Mouse (Mus musculus): ENCODE measurements around the gene Bhlhe41.
A peak's percentile ranks its signal among the peaks of the same experiment; 100 is the strongest.

The Bhlhe41 gene

GRCm38 (mm10) chr6:145865289-145865885, at the start of gene Bhlhe41:
Bhlhe41 (minus strand) TSS chr6:145865558.
- peak; percentile 75 to 81 for DNase-seq

GRCm38 (mm10) chr6:145912232-145912631, 46.9 kb upstream of the Bhlhe41 start:
- no peak for DNase-seq

GRCm38 (mm10) chr6:145910469-145911426, 45.4 kb upstream of the Bhlhe41 start:
- no peak for DNase-seq

- DNase-seq, result no peak
These were observed 44.6 kb upstream of the Bhlhe41 start for GRCm38 (mm10) chr6:145909943-145910342.

GRCm38 (mm10) chr6:145906096-145906890, 40.9 kb upstream of the Bhlhe41 start:
- peak; percentile 45 to 46 for DNase-seq

- no peak for DNase-seq
These were observed 39.3 kb upstream of the Bhlhe41 start for GRCm38 (mm10) chr6:145904616-145905015.

- no peak for DNase-seq
These were observed 38.8 kb upstream of the Bhlhe41 start for GRCm38 (mm10) chr6:145904169-145904568.

- DNase-seq, result no peak
These were observed 29.4 kb upstream of the Bhlhe41 start for GRCm38 (mm10) chr6:145894669-145895342.

- no peak for DNase-seq
These were observed 28.1 kb upstream of the Bhlhe41 start for GRCm38 (mm10) chr6:145893366-145894021.

GRCm38 (mm10) chr6:145892381-145893265, 27.3 kb upstream of the Bhlhe41 start:
- no peak for DNase-seq

- no peak for DNase-seq
These were observed 26.6 kb upstream of the Bhlhe41 start for GRCm38 (mm10) chr6:145891951-145892350.

GRCm38 (mm10) chr6:145887719-145888118, 22.4 kb upstream of the Bhlhe41 start:
- no peak for DNase-seq

- peak in 1 of 2 experiments; percentile 9 for DNase-seq
These were observed 20.9 kb upstream of the Bhlhe41 start for GRCm38 (mm10) chr6:145886277-145886676.

- no peak for DNase-seq
These were observed 19.7 kb upstream of the Bhlhe41 start for GRCm38 (mm10) chr6:145885069-145885468.

GRCm38 (mm10) chr6:145883668-145884067, 18.3 kb upstream of the Bhlhe41 start:
- DNase-seq, result no peak

GRCm38 (mm10) chr6:145883010-145883409, 17.7 kb upstream of the Bhlhe41 start:
- DNase-seq, result no peak

- DNase-seq, result no peak
These were observed 15.3 kb upstream of the Bhlhe41 start for GRCm38 (mm10) chr6:145880609-145881008.

GRCm38 (mm10) chr6:145876986-145877735, 11.8 kb upstream of the Bhlhe41 start:
- no peak for DNase-seq

GRCm38 (mm10) chr6:145873354-145873753, 8.0 kb upstream of the Bhlhe41 start:
- DNase-seq, result no peak

GRCm38 (mm10) chr6:145872010-145872409, 6.7 kb upstream of the Bhlhe41 start:
- DNase-seq, result no peak

Data from kidney, postnatal 36 days (tissue).